Mouse (Mus musculus): Measurements from ENCODE around the gene Ubc.

Ubc gene

DNA sequence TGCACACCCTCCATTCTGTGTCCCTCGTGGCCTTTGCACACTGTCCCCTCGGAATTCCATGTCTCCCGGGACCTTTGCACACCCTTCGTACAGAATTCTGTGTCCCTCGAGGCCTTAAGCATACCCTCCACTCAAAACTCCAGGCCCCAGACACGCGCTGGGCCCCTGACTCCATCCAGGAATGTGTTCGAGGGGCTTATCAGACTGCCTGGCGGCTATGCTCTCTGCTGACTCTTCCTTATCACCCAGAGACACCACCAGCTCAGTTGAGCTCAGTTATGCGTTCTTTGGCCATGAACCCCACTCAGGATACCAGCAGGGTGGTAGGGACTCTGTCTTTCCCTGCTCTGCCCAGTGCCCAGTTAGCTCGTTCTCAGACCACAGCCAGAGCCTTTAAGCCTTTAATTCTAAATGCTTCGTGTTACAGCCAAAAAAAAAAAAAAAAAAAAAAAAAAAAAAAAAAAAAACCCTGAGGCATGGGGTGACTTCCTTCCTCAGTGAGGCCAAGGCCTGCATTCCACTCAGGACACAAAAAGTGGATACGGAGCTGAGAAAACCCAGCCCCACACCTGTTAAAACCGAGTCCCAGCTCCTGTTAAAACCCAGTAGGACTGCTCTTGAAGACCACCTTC, 48.4 kb downstream of the Ubc start:
- DNase-seq: no peak

- peak; percentile 99 for DNase-seq
Measured at GRCm38 (mm10) chr5:125340547-125341262, 49.3 kb downstream of the Ubc start, which contains the start of gene Scarb1. TSS of gene Scarb1 (minus strand) at chr5:125341094.

- DNase-seq: peak; percentile 96
Measured at GRCm38 (mm10) chr5:125339851-125340531, 50.0 kb downstream of the Ubc start.

DNA sequence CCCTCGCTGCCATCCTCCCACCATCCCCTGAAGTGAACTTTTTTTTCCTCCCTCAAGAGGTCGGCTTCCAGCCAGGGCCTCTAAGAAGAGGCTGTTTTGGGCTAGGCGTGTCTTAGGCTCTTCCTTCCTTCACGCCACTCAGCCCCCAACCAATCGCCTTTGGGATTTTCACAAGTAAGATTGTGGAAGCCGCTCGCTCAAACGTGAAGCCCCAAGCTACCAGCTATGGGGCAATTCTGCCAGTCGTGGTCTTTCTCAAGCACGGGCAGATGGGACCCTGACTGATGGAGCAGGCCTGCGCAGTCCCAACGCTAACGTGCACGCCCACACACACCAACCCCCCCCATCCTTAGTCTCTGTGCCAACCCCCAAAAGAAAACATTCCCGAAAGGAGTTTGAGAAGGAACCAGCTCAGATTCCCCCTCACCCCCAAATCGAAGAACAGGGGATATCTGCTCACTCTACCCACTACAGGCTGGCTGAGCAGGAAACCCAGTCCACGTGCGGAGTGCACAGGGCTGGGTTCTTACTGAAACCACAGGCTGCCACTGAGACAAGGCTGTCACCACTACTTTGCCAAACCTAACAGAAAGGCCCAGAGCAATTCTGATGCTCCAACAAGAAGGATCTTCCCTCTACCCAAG, 50.8 kb downstream of the Ubc start:
- DNase-seq: peak; percentile 98

- peak; percentile 92 for DNase-seq
Measured at GRCm38 (mm10) chr5:125337526-125337925, 52.5 kb downstream of the Ubc start.

DNA sequence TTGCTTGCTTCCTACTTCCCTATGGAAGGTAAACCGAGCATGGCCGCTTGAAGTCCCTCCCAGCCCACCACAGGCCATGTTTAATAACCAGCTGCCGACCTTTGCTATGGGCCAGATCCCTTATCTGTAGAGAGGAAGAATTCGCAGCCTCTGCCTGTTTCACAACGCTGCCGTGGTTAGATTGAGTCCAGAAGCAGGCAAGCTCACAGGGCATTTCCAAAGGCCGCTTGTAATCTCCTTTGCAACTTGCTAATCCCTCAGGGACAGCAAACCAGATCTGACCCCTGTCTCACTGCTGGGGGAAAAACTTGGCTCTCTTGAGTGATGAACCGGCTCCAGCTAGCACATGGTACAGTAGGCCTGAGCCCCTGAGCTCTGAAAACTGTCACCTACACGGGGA, 53.0 kb downstream of the Ubc start:
- DNase-seq: peak; percentile 88

All from heart, adult 11 months (tissue).